8 mouse cellular contexts compared by ENCODE assay signal in genomic region chr15:5236538-5236937, GRCm38 (mm10). TPM values are rescaled to one million over a fixed set of nuclear protein-coding genes. Genes with fewer than 3 reads are reported as not detected.
DNase-seq lines count a peak whose midpoint lies in the region; ATAC-seq and TF ChIP-seq lines count a peak whose summit lies in the region.

No protein-coding gene starts in this region.

- DNase-seq in CD4-positive, CD25-positive, alpha-beta regulatory T cell, adult 2 months (ENCODE audit: low read depth, low spot score) = peak; percentile 94
- DNase-seq in adrenal gland, postnatal 25 days = peak; percentile 82
- DNase-seq in embryo, embryonic 9.5 days (ENCODE audit: extremely low spot score) = peak; percentile 69
- peak; percentile 85 for DNase-seq in kidney, postnatal 14 days

- ATAC-seq in heart, embryonic 13.5 days (ENCODE audit: extremely low read depth, insufficient number of reproducible peaks, low FRiP score, low TSS enrichment) = no peak
- peak; percentile 67 for ATAC-seq in liver, embryonic 16.5 days (ENCODE audit: low read depth)
- ATAC-seq in neural tube, embryonic 12.5 days (ENCODE audit: low FRiP score, low read depth) = peak; percentile 81; the same call in 1 of the 2 replicates

- no peak overlapping the region for H3K9ac ChIP-seq in heart, embryonic 13.5 days
- no peak overlapping the region for H3K9ac ChIP-seq in liver, embryonic 16.5 days (ENCODE audit: low read depth, low read length)
- no peak overlapping the region for H3K9ac ChIP-seq in neural tube, embryonic 12.5 days

- no peaks in the 10 kb centered on the region for H3K36me3 ChIP-seq in heart, embryonic 13.5 days
- no peaks in the 10 kb centered on the region for H3K36me3 ChIP-seq in liver, embryonic 16.5 days (ENCODE audit: control insufficient read depth, insufficient read depth)
- no peaks in the 10 kb centered on the region for H3K36me3 ChIP-seq in neural tube, embryonic 12.5 days
- no peaks in the 10 kb centered on the region for H3K36me3 ChIP-seq in testis, adult 2 months (ENCODE audit: control insufficient read depth, insufficient read depth, low read length)

- H3K4me2 ChIP-seq in heart, embryonic 13.5 days = peak overlapping the region; percentile 21; the same call in 1 of the 2 replicates
- H3K4me2 ChIP-seq in liver, embryonic 16.5 days (ENCODE audit: low read depth, low read length) = no peak overlapping the region
- no peak overlapping the region for H3K4me2 ChIP-seq in neural tube, embryonic 12.5 days (replicated peaks)

- TF ChIP-seq CTCF in testis, adult 2 months (IDR thresholded peaks at IDR 0.05; ENCODE audit: control insufficient read depth, insufficient read depth, insufficient replicate concordance, low read depth, low read length) = peak; percentile 85; the same call in 1 of the 2 replicates

- no peaks in the 10 kb centered on the region for H3K9me3 ChIP-seq in heart, embryonic 13.5 days
- H3K9me3 ChIP-seq in liver, embryonic 16.5 days (replicated peaks; ENCODE audit: control insufficient read depth, low read length) = no peaks in the 10 kb centered on the region
- H3K9me3 ChIP-seq in neural tube, embryonic 12.5 days = no peaks in the 10 kb centered on the region

- peaks cover 7% of the 10 kb centered on the region for H3K27me3 ChIP-seq in heart, embryonic 13.5 days (replicated peaks)
- no peaks in the 10 kb centered on the region; the same call in 1 of the 2 replicates for H3K27me3 ChIP-seq in liver, embryonic 16.5 days (ENCODE audit: control insufficient read depth, insufficient read depth, low read depth, low read length)
- H3K27me3 ChIP-seq in neural tube, embryonic 12.5 days (replicated peaks) = peaks cover 2% of the 10 kb centered on the region
- H3K27me3 ChIP-seq in testis, adult 2 months (ENCODE audit: control insufficient read depth, insufficient read depth, low read length) = no peaks in the 10 kb centered on the region

- no peak for TF ChIP-seq POLR2A in testis, adult 2 months (IDR thresholded peaks at IDR 0.05; ENCODE audit: control insufficient read depth, low read depth, low read length)

- no peak overlapping the region for H3K4me3 ChIP-seq in heart, embryonic 13.5 days
- H3K4me3 ChIP-seq in liver, embryonic 16.5 days (ENCODE audit: low read depth, low read length) = no peak overlapping the region
- no peak overlapping the region for H3K4me3 ChIP-seq in neural tube, embryonic 12.5 days
- no peak overlapping the region for H3K4me3 ChIP-seq in testis, adult 2 months (ENCODE audit: control insufficient read depth, low read depth, low read length)

- peaks cover 27% of the 10 kb centered on the region for H3K4me1 ChIP-seq in heart, embryonic 13.5 days
- peaks cover 27% of the 10 kb centered on the region for H3K4me1 ChIP-seq in liver, embryonic 16.5 days (ENCODE audit: control insufficient read depth, low read depth, low read length)
- no peaks in the 10 kb centered on the region for H3K4me1 ChIP-seq in neural tube, embryonic 12.5 days
- peaks cover 7% of the 10 kb centered on the region for H3K4me1 ChIP-seq in testis, adult 2 months (ENCODE audit: control insufficient read depth, insufficient read depth, low read length)

- WGBS in heart, embryonic 13.5 days = 16% methylated on average over 6 of the region's 6 CpGs
- 7% methylated on average over 6 of the region's 6 CpGs for WGBS in liver, embryonic 16.5 days (ENCODE audit: insufficient replicate concordance)
- WGBS in neural tube, embryonic 12.5 days = 15% methylated on average over 6 of the region's 6 CpGs

- H3K27ac ChIP-seq in heart, embryonic 13.5 days (replicated peaks) = no peak overlapping the region
- H3K27ac ChIP-seq in liver, embryonic 16.5 days (ENCODE audit: low read length) = no peak overlapping the region
- no peak overlapping the region for H3K27ac ChIP-seq in neural tube, embryonic 12.5 days
- H3K27ac ChIP-seq in testis, adult 2 months (ENCODE audit: control insufficient read depth, insufficient read depth, low read depth, low read length) = no peak overlapping the region

RNA-seq across cellular contexts. Expression of gene Ptger4, which starts 7.4 kb away (rescaled TPM):
- total RNA-seq in adrenal gland, postnatal 25 days (2021) = 1.1 TPM in 2 replicates
- 2.4 and 2.5 TPM in 2 replicates for polyA plus RNA-seq in heart, embryonic 13.5 days (2015; fragmentation: Nextera tagmentation; extraction: Ambion mirVana)
- polyA plus RNA-seq in liver, embryonic 16.5 days (2015; fragmentation: Nextera tagmentation; extraction: Ambion mirVana) = 1.1 and 1.4 TPM in 2 replicates
- 2.7 and 3.0 TPM in 2 replicates for polyA plus RNA-seq in neural tube, embryonic 12.5 days (2016; fragmentation: Nextera tagmentation; extraction: Ambion mirVana)
- polyA plus RNA-seq in testis, adult 2 months (2012; rRNA removed) = 0.17 and 0.47 TPM in 2 replicates

RNA-seq across cellular contexts. Expression of gene Ttc33, which starts 51.2 kb away (rescaled TPM):
- 48.9 and 79.8 TPM in 2 replicates for total RNA-seq in adrenal gland, postnatal 25 days (2021)
- polyA plus RNA-seq in heart, embryonic 13.5 days (2015; fragmentation: Nextera tagmentation; extraction: Ambion mirVana) = 29.3 and 31.6 TPM in 2 replicates
- polyA plus RNA-seq in liver, embryonic 16.5 days (2015; fragmentation: Nextera tagmentation; extraction: Ambion mirVana) = 14.1 and 16.1 TPM in 2 replicates
- polyA plus RNA-seq in neural tube, embryonic 12.5 days (2016; fragmentation: Nextera tagmentation; extraction: Ambion mirVana) = 52.1 and 52.5 TPM in 2 replicates
- polyA plus RNA-seq in testis, adult 2 months (2012; rRNA removed) = 4.4 and 4.7 TPM in 2 replicates
